Mouse (Mus musculus) erythroblast, embryonic 14.5 days (primary cell): ENCODE measurements around the gene Gjc1.

ENCODE experiments used
- GATA1 ChIP-seq: IDR thresholded peaks from 2 replicates; pipeline ENCODE4 v1.6.1; 2012; ENCODE audit warnings: low read length, inconsistent platforms, mixed read lengths
- TAL1 ChIP-seq: IDR thresholded peaks from 3 replicates; pipeline ENCODE4 v1.6.1; 2012; ENCODE audit warnings: low read length, inconsistent platforms, mixed read lengths

DNA sequence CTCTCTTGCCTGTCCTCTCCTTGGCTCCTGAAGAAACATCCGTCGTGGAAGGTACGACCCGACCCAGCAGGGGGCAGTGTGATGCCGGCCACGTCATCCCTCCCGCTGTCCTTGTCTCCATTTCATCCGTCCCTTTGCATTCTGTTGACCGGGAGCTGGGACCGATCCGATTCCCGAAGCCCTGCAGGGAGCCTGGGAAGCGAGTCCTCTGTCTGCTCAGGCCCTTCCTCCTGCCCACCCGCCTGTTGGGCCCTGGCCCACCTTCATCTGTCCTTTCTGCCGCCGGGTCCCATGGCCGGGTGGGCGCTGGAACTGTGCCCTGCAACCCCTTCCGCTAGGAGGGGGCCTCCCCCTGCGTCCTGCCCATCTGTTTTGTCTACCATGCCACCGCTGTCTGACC, 41.9 kb downstream of the Gjc1 start:
- TF ChIP-seq GATA1 (no peak), TAL1 (no peak)
